Mouse (Mus musculus) brain, embryonic 14.5 days (tissue): ENCODE data around the gene Pdzd2.

ENCODE experiments used
- CTCF ChIP-seq: fragments of 200-500 bp; IDR thresholded peaks from 2 replicates; pipeline ENCODE4 v1.5.1; 2012; ENCODE audit warnings: inconsistent platforms, mild to moderate bottlenecking, moderate library complexity, borderline replicate concordance; ENCODE audit not compliant: insufficient read depth, insufficient read length; ENCODE audit errors: extremely low read depth
- POLR2A ChIP-seq: fragments of 200-500 bp; IDR thresholded peaks from 2 replicates; pipeline ENCODE4 v1.6.1; 2012; ENCODE audit warnings: mild to moderate bottlenecking, inconsistent platforms, borderline replicate concordance; ENCODE audit not compliant: poor library complexity, insufficient read depth, insufficient read length, severe bottlenecking; ENCODE audit errors: extremely low read depth

- TF ChIP-seq POLR2A (no peak), CTCF (no peak)
These were observed 179.2 kb downstream of the Pdzd2 start for GRCm38 (mm10) chr15:12560505-12560904.
